Mouse (Mus musculus) hindbrain, embryonic 14.5 days (tissue): ENCODE data around the gene Ceacam9. TPM values are rescaled to one million over a fixed set of nuclear protein-coding genes. Genes with fewer than 3 reads are reported as not detected.

ENCODE experiments used
- ATAC-seq: fragments of 200-750 bp; cut with Nextera tagmentation; 2 replicates; pipeline ENCODE4 v1.8.0; 2017; ENCODE audit warnings: moderate number of reproducible peaks, mild to moderate bottlenecking, moderate TSS enrichment, moderate library complexity; ENCODE audit not compliant: low FRiP score
- DNase-seq: peaks from one replicate; pipeline ENCODE4 v3.0.0-alpha.2; 2015; ENCODE audit warnings: low spot score
- H3K27ac ChIP-seq: fragments of 300-500 bp; sonication (generic); 2 replicates; pipeline ENCODE4 v1.5.1; 2014; ENCODE audit warnings: mild to moderate bottlenecking, moderate library complexity
- H3K27me3 ChIP-seq: fragments of 300-500 bp; sonication (generic); 2 replicates; pipeline ENCODE4 v1.6.1; 2014; ENCODE audit warnings: mild to moderate bottlenecking, low read length, mixed read lengths; ENCODE audit not compliant: control insufficient read depth, insufficient read depth
- H3K36me3 ChIP-seq: fragments of 300-500 bp; sonication (generic); replicated peaks from 2 replicates; pipeline ENCODE4 v1.6.1; 2014; ENCODE audit not compliant: control insufficient read depth, insufficient read depth
- H3K4me1 ChIP-seq: fragments of 300-500 bp; sonication (generic); replicated peaks from 2 replicates; pipeline ENCODE4 v1.6.1; 2014; ENCODE audit warnings: antibody characterized with exemption, low read length, mixed read lengths; ENCODE audit not compliant: control insufficient read depth, insufficient read depth
- H3K4me2 ChIP-seq: fragments of 300-500 bp; sonication (generic); replicated peaks from 2 replicates; pipeline ENCODE4 v1.6.1; 2014; ENCODE audit warnings: mild to moderate bottlenecking, moderate library complexity
- H3K4me3 ChIP-seq: fragments of 300-500 bp; sonication (generic); replicated peaks from 2 replicates; pipeline ENCODE4 v1.5.1; 2014; ENCODE audit warnings: mild to moderate bottlenecking, low read length
- H3K9ac ChIP-seq: fragments of 300-500 bp; sonication (generic); 2 replicates; pipeline ENCODE4 v1.6.1; 2014
- H3K9me3 ChIP-seq: fragments of 300-500 bp; sonication (generic); 2 replicates; pipeline ENCODE4 v1.6.1; 2016; ENCODE audit warnings: low read length; ENCODE audit not compliant: control insufficient read depth
- WGBS: fragments of 180-500 bp; shearing (Covaris S2); extraction: QIAGEN DNeasy Blood & Tissue Kit; methylation state at CpG from one replicate; pipeline ENCODE4 v1.1.7; 2014; 5-methylcytosine and 5-hydroxymethylcytosine counted together
- polyA plus RNA-seq: library from polyadenylated mRNA; unstranded; fragments of >200 nt; fragmentation: Nextera tagmentation; extraction: Ambion mirVana; gene quantifications from 2 replicates; pipeline ENCODE4 v1.2.1, GENCODE M21; 2014

Gene Ceacam9
- polyA plus RNA-seq, 1 experiment from 2014 or later: not detected

- H3K9me3 ChIP-seq: no peaks in the 10 kb centered on the region
- peak overlapping the region; percentile 77 for H3K4me3 ChIP-seq
- H3K27me3 ChIP-seq: no peaks in the 10 kb centered on the region
- DNase-seq: no peak
- peaks cover 11% of the 10 kb centered on the region for H3K4me1 ChIP-seq
- H3K4me2 ChIP-seq: peak overlapping the region; percentile 46
- H3K27ac ChIP-seq: no peak overlapping the region
- peak; percentile 18 for ATAC-seq
- H3K36me3 ChIP-seq: no peaks in the 10 kb centered on the region
- WGBS: 39% methylated on average over 10 of the region's 10 CpGs
- H3K9ac ChIP-seq: peak overlapping the region; percentile 35; the same call in 1 of the 2 replicates
Measured at GRCm38 (mm10) chr7:16737606-16738072, 15.9 kb downstream of the Ceacam9 start.

GRCm38 (mm10) chr7:16738073-16738696, 16.5 kb downstream of the Ceacam9 start, which contains the start of gene Ap2s1:
Ap2s1 (plus strand) TSS chr7:16738410.
- peak within 1 kb of the TSS; percentile 94 for H3K4me2 ChIP-seq
- peaks cover 11% of the 10 kb centered on the region for H3K4me1 ChIP-seq
- 0% methylated on average over 34 of the region's 34 CpGs for WGBS
- H3K36me3 ChIP-seq: peaks cover under 1% of the 10 kb centered on the region; the same call in 1 of the 2 replicates
- H3K9ac ChIP-seq: peak within 1 kb of the TSS; percentile 73
- peak within 1 kb of the TSS; percentile 77 for H3K4me3 ChIP-seq
- no peaks in the 10 kb centered on the region for H3K27me3 ChIP-seq
- DNase-seq: peak; percentile 98
- peak; percentile 96 for ATAC-seq
- H3K27ac ChIP-seq: no peak within 1 kb of the TSS; the same call in 1 of the 2 replicates
- no peaks in the 10 kb centered on the region for H3K9me3 ChIP-seq

GRCm38 (mm10) chr7:16739056-16739604, 17.4 kb downstream of the Ceacam9 start:
- H3K9ac ChIP-seq: peak overlapping the region; percentile 73
- H3K36me3 ChIP-seq: peaks cover 10% of the 10 kb centered on the region
- H3K27ac ChIP-seq: no peak overlapping the region
- 63% methylated on average over 10 of the region's 10 CpGs for WGBS
- DNase-seq (no peak), ATAC-seq (no peak)
- H3K9me3 ChIP-seq: no peaks in the 10 kb centered on the region
- H3K27me3 ChIP-seq: no peaks in the 10 kb centered on the region
- peaks cover 11% of the 10 kb centered on the region for H3K4me1 ChIP-seq
- H3K4me3 ChIP-seq: peak overlapping the region; percentile 77
- peak overlapping the region; percentile 94 for H3K4me2 ChIP-seq

GRCm38 (mm10) chr7:16745373-16745772, 23.6 kb downstream of the Ceacam9 start:
- no peaks in the 10 kb centered on the region for H3K4me1 ChIP-seq
- H3K27me3 ChIP-seq: no peaks in the 10 kb centered on the region
- DNase-seq (no peak), ATAC-seq (no peak)
- 94% methylated on average over 4 of the region's 4 CpGs for WGBS
- H3K4me2 ChIP-seq: no peak overlapping the region
- no peaks in the 10 kb centered on the region for H3K9me3 ChIP-seq
- no peak overlapping the region for H3K9ac ChIP-seq
- H3K27ac ChIP-seq: no peak overlapping the region
- H3K4me3 ChIP-seq: no peak overlapping the region
- H3K36me3 ChIP-seq: peaks cover 68% of the 10 kb centered on the region

- 57% methylated on average over 3 of the region's 3 CpGs for WGBS
- Histone ChIP-seq H3K27me3 (no peaks in the 10 kb centered on the region), H3K4me2 (no peak overlapping the region), H3K4me3 (no peak overlapping the region), H3K9ac (no peak overlapping the region), H3K27ac (no peak overlapping the region), H3K9me3 (no peaks in the 10 kb centered on the region), H3K4me1 (no peaks in the 10 kb centered on the region), H3K36me3 (peaks cover 68% of the 10 kb centered on the region)
- peak; percentile 62; the same call in 1 of the 2 replicates for ATAC-seq
- peak; percentile 81 for DNase-seq
Measured at GRCm38 (mm10) chr7:16746093-16746492, 24.4 kb downstream of the Ceacam9 start.

GRCm38 (mm10) chr7:16747656-16748055, 25.9 kb downstream of the Ceacam9 start:
- Histone ChIP-seq H3K27me3 (no peaks in the 10 kb centered on the region), H3K27ac (no peak overlapping the region), H3K4me1 (no peaks in the 10 kb centered on the region), H3K36me3 (peaks cover 68% of the 10 kb centered on the region), H3K9ac (no peak overlapping the region), H3K4me3 (no peak overlapping the region), H3K4me2 (no peak overlapping the region), H3K9me3 (no peaks in the 10 kb centered on the region)
- 90% methylated on average over 6 of the region's 6 CpGs for WGBS
- DNase-seq (no peak), ATAC-seq (no peak)

GRCm38 (mm10) chr7:16752016-16752415, 30.3 kb downstream of the Ceacam9 start:
- Histone ChIP-seq H3K4me1 (no peaks in the 10 kb centered on the region), H3K4me2 (no peak overlapping the region), H3K9ac (no peak overlapping the region), H3K27me3 (no peaks in the 10 kb centered on the region), H3K27ac (no peak overlapping the region), H3K9me3 (no peaks in the 10 kb centered on the region), H3K36me3 (peaks cover 30% of the 10 kb centered on the region), H3K4me3 (no peak overlapping the region)
- ATAC-seq (no peak), DNase-seq (no peak)
- WGBS: 90% methylated on average over 12 of the region's 12 CpGs

GRCm38 (mm10) chr7:16755362-16756017, 33.8 kb downstream of the Ceacam9 start:
- H3K9me3 ChIP-seq: no peaks in the 10 kb centered on the region
- no peaks in the 10 kb centered on the region for H3K36me3 ChIP-seq
- WGBS: 70% methylated on average over 17 of the region's 17 CpGs
- H3K9ac ChIP-seq: no peak overlapping the region
- DNase-seq: no peak
- H3K4me3 ChIP-seq: no peak overlapping the region
- no peaks in the 10 kb centered on the region for H3K27me3 ChIP-seq
- no peak overlapping the region for H3K27ac ChIP-seq
- ATAC-seq: no peak
- no peak overlapping the region for H3K4me2 ChIP-seq
- H3K4me1 ChIP-seq: no peaks in the 10 kb centered on the region

- DNase-seq (no peak), ATAC-seq (peak; percentile 90)
- Histone ChIP-seq H3K9ac (no peak overlapping the region), H3K27ac (no peak overlapping the region), H3K27me3 (no peaks in the 10 kb centered on the region), H3K4me1 (no peaks in the 10 kb centered on the region), H3K9me3 (no peaks in the 10 kb centered on the region), H3K36me3 (no peaks in the 10 kb centered on the region), H3K4me2 (no peak overlapping the region), H3K4me3 (no peak overlapping the region)
- WGBS: 47% methylated on average over 10 of the region's 11 CpGs
Measured at GRCm38 (mm10) chr7:16758872-16759574, 37.3 kb downstream of the Ceacam9 start.
